Mouse (Mus musculus) midbrain, postnatal 0 days (tissue): ENCODE measurements around the gene Ewsr1. TPM values are rescaled to one million over a fixed set of nuclear protein-coding genes. Genes with fewer than 3 reads are reported as not detected.

Experiments
- ATAC-seq: fragments of 200-750 bp; cut with Nextera tagmentation; 2 replicates; pipeline ENCODE4 v1.8.0; 2017; ENCODE audit warnings: moderate number of reproducible peaks, mild to moderate bottlenecking, moderate TSS enrichment, moderate library complexity; ENCODE audit not compliant: low FRiP score
- DNase-seq: peaks from one replicate; pipeline ENCODE4 v3.0.0-alpha.2; 2015; ENCODE audit warnings: low spot score
- H3K27ac ChIP-seq: fragments of 300-500 bp; sonication (generic); 2 replicates; pipeline ENCODE4 v1.5.1; 2014; ENCODE audit warnings: low read depth, mild to moderate bottlenecking, low read length, mixed read lengths
- H3K27me3 ChIP-seq: fragments of 300-500 bp; sonication (generic); 2 replicates; pipeline ENCODE4 v1.6.1; 2014; ENCODE audit warnings: low read length, control low read depth, mixed read lengths; ENCODE audit not compliant: insufficient read depth
- H3K36me3 ChIP-seq: fragments of 300-500 bp; sonication (generic); 2 replicates; pipeline ENCODE4 v1.6.1; 2014; ENCODE audit warnings: low read length, control low read depth, mixed read lengths; ENCODE audit not compliant: insufficient read depth
- H3K4me1 ChIP-seq: fragments of 300-500 bp; sonication (generic); 2 replicates; pipeline ENCODE4 v1.6.1; 2014; ENCODE audit warnings: mild to moderate bottlenecking, control low read depth, antibody characterized with exemption, low read length, mixed read lengths; ENCODE audit not compliant: insufficient read depth
- H3K4me2 ChIP-seq: fragments of 300-500 bp; sonication (generic); 2 replicates; pipeline ENCODE4 v1.6.1; 2014; ENCODE audit warnings: low read depth, mild to moderate bottlenecking, low read length, mixed read lengths; ENCODE audit not compliant: poor library complexity, severe bottlenecking
- H3K4me3 ChIP-seq: fragments of 300-500 bp; sonication (generic); 2 replicates; pipeline ENCODE4 v1.5.1; 2014; ENCODE audit warnings: low read depth, mild to moderate bottlenecking, low read length, moderate library complexity
- H3K9ac ChIP-seq: fragments of 300-500 bp; sonication (generic); replicated peaks from 2 replicates; pipeline ENCODE4 v1.6.1; 2014; ENCODE audit warnings: mild to moderate bottlenecking, low read length, moderate library complexity, mixed read lengths; ENCODE audit not compliant: poor library complexity, severe bottlenecking
- H3K9me3 ChIP-seq: fragments of 300-500 bp; sonication (generic); 2 replicates; pipeline ENCODE4 v1.6.1; 2016; ENCODE audit warnings: low read length, control low read depth
- CTCF ChIP-seq: IDR thresholded peaks from 2 replicates; pipeline ENCODE4 v1.5.1; 2016; ENCODE audit warnings: antibody characterized with exemption, mild to moderate bottlenecking
- WGBS: fragments of 180-500 bp; shearing (Covaris S2); extraction: QIAGEN DNeasy Blood & Tissue Kit; methylation state at CpG from one replicate; pipeline ENCODE4 v1.1.7; 2014; 5-methylcytosine and 5-hydroxymethylcytosine counted together
- polyA plus RNA-seq: library from polyadenylated mRNA; unstranded; fragments of >200 nt; fragmentation: Nextera tagmentation; extraction: Ambion mirVana; gene quantifications from 2 replicates; pipeline ENCODE4 v1.2.1, GENCODE M21; 2015
- total RNA-seq: library from RNA; depleted of rRNA; stranded (reverse); fragments of >200 nt; gene quantifications from 2 replicates; pipeline ENCODE4 v1.2.3, GENCODE M21; 2014

Ewsr1 gene
- total and polyA plus RNA-seq, 2 experiments from 2014 or later, result 338 to 353 TPM

- peaks cover 15% of the 10 kb centered on the region; the same call in 1 of the 2 replicates for H3K4me1 ChIP-seq
- H3K4me2 ChIP-seq, result peak overlapping the region; percentile 79; the same call in 1 of the 2 replicates
- peaks cover 8% of the 10 kb centered on the region for H3K36me3 ChIP-seq
Measured at GRCm38 (mm10) chr11:5062860-5063505, 36.1 kb downstream of the Ewsr1 start.

GRCm38 (mm10) chr11:5062326-5062725 is 36.7 kb downstream of the Ewsr1 start:
- H3K27me3 ChIP-seq, result peaks cover 32% of the 10 kb centered on the region
- H3K9ac ChIP-seq, result no peak overlapping the region

More at GRCm38 (mm10) chr11:5062860-5063505, 36.1 kb downstream of the Ewsr1 start:
- no peak for TF ChIP-seq CTCF
- no peak overlapping the region for H3K27ac ChIP-seq
- no peaks in the 10 kb centered on the region for H3K9me3 ChIP-seq
- WGBS, result 61% methylated on average over 13 of the region's 13 CpGs
- ATAC-seq, result no peak
- H3K27me3 ChIP-seq, result peaks cover 31% of the 10 kb centered on the region
- no peak for DNase-seq
- no peak overlapping the region for H3K9ac ChIP-seq
- peak overlapping the region; percentile 73; the same call in 1 of the 2 replicates for H3K4me3 ChIP-seq

GRCm38 (mm10) chr11:5061413-5062139 is 37.5 kb downstream of the Ewsr1 start:
- no peak for ATAC-seq
- Histone ChIP-seq H3K4me1 (peaks cover 18% of the 10 kb centered on the region; the same call in 1 of the 2 replicates), H3K36me3 (peaks cover 7% of the 10 kb centered on the region), H3K4me2 (peak overlapping the region; percentile 46), H3K27me3 (peaks cover 38% of the 10 kb centered on the region), H3K4me3 (peak overlapping the region; percentile 12; the same call in 1 of the 2 replicates), H3K27ac (no peak overlapping the region), H3K9me3 (no peaks in the 10 kb centered on the region), H3K9ac (peak overlapping the region; percentile 20; the same call in 1 of the 2 replicates)
- no peak for TF ChIP-seq CTCF
- peak; percentile 73 for DNase-seq
- WGBS, result 8% methylated on average over 59 of the region's 62 CpGs

More at GRCm38 (mm10) chr11:5062326-5062725, 36.7 kb downstream of the Ewsr1 start:
- H3K4me2 ChIP-seq, result peak overlapping the region; percentile 46
- no peak for DNase-seq
- no peaks in the 10 kb centered on the region for H3K9me3 ChIP-seq
- no peak for ATAC-seq
- 0 out of 2 replicates have a peak overlapping the region, but pooled peaks have one; percentile 12 for H3K4me3 ChIP-seq
- WGBS, result 31% methylated on average over 13 of the region's 13 CpGs
- H3K36me3 ChIP-seq, result peaks cover 7% of the 10 kb centered on the region
- TF ChIP-seq CTCF, result no peak
- H3K4me1 ChIP-seq, result peaks cover 18% of the 10 kb centered on the region; the same call in 1 of the 2 replicates
- no peak overlapping the region for H3K27ac ChIP-seq

GRCm38 (mm10) chr11:5060756-5061412 is 38.2 kb downstream of the Ewsr1 start:
- DNase-seq, result no peak
- 58% methylated on average over 28 of the region's 28 CpGs for WGBS
- H3K27me3 ChIP-seq, result peaks cover 40% of the 10 kb centered on the region
- H3K4me3 ChIP-seq, result peak overlapping the region; percentile 12; the same call in 1 of the 2 replicates
- H3K27ac ChIP-seq, result no peak overlapping the region
- peaks cover 18% of the 10 kb centered on the region; the same call in 1 of the 2 replicates for H3K4me1 ChIP-seq
- H3K9ac ChIP-seq, result no peak overlapping the region
- no peak for TF ChIP-seq CTCF
- peaks cover 7% of the 10 kb centered on the region for H3K36me3 ChIP-seq
- H3K9me3 ChIP-seq, result no peaks in the 10 kb centered on the region
- H3K4me2 ChIP-seq, result peak overlapping the region; percentile 46
- no peak for ATAC-seq

GRCm38 (mm10) chr11:5059704-5060156 is 39.3 kb downstream of the Ewsr1 start:
- ATAC-seq, result no peak
- no peak overlapping the region for H3K4me3 ChIP-seq
- H3K4me2 ChIP-seq, result no peak overlapping the region
- 13% methylated on average over 27 of the region's 27 CpGs for WGBS
- peak; percentile 53 for DNase-seq
- peak; percentile 90 for TF ChIP-seq CTCF
- no peak overlapping the region for H3K27ac ChIP-seq
- H3K27me3 ChIP-seq, result peaks cover 46% of the 10 kb centered on the region
- H3K9ac ChIP-seq, result no peak overlapping the region
- no peaks in the 10 kb centered on the region for H3K9me3 ChIP-seq
- peaks cover 7% of the 10 kb centered on the region for H3K36me3 ChIP-seq
- H3K4me1 ChIP-seq, result peaks cover 18% of the 10 kb centered on the region; the same call in 1 of the 2 replicates
